Mouse (Mus musculus) yolk sac, embryonic 10.5 days (tissue): Measurements from ENCODE around the gene Akna.

Source experiments
- DNase-seq: peaks from one replicate; pipeline ENCODE4 v3.0.0-alpha.2; 2017; ENCODE audit warnings: low spot score

Akna gene

GRCm38 (mm10) chr4:63403040-63403959, at the start of gene Akna:
Gene Akna (minus strand): TSS chr4:63403354.
- DNase-seq = peak; percentile 80

DNA sequence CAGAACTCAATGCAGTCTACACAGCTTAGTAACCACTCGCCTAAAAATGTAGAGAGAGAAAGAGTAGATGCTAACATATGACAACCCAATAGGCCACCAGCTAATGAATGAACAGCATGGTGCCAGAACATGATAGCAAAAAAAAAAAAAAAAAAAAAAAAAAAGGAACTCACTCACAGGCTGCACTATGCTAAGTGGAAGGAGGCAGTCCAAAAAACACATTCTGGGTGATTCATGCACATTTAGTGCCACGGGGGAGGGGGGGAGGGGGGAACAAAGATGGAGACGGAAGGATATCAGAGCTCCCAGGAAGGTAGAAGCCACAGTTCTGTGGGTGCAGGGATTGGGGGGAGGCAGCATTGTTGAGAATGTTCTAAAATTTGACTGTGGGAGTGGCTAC, 49.4 kb upstream of the Akna start:
- no peak for DNase-seq

DNA sequence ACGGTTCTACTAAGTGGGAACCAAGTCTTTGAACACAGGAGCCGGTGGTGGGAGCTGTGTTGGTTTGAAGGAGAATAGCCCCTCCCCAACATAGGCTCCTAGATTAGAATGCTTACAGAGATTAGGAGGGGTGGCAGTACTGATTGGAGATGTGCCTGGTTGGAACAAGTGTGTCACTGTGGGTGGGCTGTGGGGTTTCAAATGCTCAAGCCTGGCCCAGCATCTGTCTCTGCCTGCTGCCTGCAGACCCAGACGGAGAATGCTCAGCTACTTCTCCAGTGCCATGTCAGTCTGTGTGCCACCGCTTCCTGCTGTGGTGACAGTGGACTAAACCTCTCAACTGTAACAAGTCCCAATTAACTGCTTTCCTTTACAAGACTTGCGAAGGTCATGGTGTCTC, 47.4 kb upstream of the Akna start:
- DNase-seq = no peak

GRCm38 (mm10) chr4:63444362-63445066, 41.4 kb upstream of the Akna start:
- DNase-seq = no peak

- no peak for DNase-seq
Measured at GRCm38 (mm10) chr4:63443101-63443500, 39.9 kb upstream of the Akna start.

DNA sequence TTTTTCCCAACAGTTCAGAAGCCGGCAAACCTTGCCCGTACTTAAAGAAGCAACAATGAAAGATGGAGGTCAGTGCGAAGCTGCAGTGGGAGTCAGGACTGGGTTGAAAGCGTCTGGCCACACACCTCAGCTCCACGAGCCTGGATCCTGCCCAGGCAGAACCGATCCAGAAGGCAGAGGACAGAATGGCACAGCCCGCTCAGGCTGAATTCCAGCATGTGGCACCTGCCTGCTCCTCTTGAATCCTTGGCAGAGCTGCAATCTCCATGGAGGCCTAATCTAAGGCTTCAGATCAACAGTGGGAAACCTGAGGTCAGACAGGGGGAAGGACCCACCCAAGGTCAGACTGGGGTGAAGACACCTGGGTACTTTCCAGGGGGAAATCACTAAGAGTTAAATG, 38.5 kb upstream of the Akna start:
- no peak for DNase-seq

GRCm38 (mm10) chr4:63440262-63440661, 37.1 kb upstream of the Akna start:
- DNase-seq = no peak

- no peak for DNase-seq
Measured at GRCm38 (mm10) chr4:63437968-63438367, 34.8 kb upstream of the Akna start.

- DNase-seq = no peak
Measured at GRCm38 (mm10) chr4:63437119-63437815, 34.1 kb upstream of the Akna start.

DNA sequence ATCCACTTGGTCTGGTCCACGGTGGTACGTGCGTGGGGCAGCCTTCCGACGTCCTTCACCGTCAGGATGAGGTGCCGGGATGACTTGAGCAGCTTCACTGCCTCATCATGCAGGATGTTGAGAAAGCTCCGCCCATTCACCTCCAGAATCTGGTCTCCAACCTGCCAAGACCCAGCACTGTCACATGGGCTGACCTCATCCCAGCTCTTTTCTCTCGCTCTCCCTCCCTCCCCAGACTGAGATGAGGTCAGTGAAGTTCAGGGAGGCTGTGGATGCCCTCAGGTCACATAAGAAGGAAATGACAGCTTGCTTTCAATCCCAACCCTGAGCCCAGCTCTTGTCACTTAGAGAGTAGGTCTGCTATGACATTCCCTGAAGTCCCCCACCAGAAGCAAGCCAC, 32.2 kb upstream of the Akna start:
- DNase-seq = no peak

DNA sequence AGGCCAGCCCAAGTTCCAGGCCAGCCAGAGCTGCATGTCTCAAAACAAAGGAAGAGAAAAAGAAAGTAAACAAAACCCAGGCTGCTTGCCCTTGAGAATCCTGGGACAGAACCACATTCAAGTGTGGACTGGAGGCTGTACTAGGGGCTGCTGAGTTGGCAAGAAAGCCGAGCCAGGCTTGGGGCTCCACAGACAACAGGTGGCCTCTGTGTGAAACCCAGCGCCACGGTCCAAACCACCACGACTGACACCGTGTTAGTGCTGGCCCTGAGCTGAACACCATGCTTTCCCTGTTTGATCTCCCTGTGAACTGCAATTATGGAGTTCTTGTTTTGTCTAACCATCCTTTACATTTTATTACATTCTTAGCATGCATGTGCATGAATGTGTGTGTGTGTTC, 27.9 kb upstream of the Akna start:
- DNase-seq = no peak

DNA sequence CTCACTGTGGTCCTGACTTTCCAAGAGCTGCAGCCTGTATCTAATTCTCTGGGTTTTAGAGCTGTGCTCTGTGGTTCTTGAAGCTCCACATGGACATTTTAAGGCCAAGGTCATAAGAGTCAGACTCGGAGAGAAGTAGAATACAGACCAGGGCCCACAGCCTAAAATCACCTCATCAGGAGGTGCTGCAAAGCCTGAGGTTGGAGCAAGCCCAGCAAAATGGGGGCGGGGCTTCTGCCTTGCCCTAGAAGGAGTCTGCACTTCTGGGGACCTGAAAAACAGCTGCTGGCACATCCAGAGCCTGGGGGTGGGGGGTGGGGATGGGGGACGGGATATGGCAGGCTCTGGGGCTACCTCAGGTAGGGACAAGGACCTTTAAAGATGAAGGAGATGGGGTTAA, 27.2 kb upstream of the Akna start:
- DNase-seq = no peak

GRCm38 (mm10) chr4:63426308-63426707, 23.2 kb upstream of the Akna start:
- no peak for DNase-seq

DNA sequence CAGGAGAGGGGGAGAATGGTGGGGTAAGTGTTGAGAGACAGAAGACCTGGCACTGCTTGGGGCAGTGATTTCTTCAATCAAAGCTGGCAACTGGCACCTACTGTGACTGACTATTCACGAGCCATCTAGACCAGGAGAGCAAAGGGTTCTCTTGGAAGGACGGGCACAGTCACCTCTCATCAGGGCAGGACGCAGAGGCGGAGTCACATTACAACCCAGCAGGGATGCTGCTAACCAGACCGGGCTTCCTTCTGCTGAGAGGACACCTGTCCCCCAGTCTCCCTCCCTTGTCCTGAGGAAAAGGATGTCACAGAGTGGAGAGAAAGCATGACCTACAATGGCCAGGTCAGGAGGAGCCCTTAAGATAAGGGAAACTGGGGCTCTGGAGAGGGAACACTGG, 20.7 kb upstream of the Akna start:
- no peak for DNase-seq

DNA sequence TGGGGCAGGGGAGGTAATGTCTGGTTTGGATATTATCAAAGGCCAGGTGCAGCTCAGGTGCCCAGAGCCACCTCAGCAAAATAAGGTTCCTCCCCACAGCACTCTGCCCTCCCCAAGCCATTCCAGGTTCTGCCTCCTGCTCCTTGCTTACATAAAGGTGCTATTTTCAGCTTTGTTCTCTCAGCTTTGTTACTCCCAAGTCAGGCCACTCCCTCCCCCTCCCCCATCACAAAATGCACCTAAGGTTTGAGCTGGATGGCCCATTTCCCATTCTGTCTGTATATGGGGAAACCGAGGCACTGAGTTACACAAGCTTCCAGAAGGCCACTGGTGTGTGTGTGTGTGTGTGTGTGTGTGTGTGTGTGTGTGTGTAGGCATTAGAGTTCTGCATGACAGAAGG, 20.1 kb upstream of the Akna start:
- no peak for DNase-seq

- no peak for DNase-seq
Measured at GRCm38 (mm10) chr4:63420143-63420920, 17.2 kb upstream of the Akna start.

DNA sequence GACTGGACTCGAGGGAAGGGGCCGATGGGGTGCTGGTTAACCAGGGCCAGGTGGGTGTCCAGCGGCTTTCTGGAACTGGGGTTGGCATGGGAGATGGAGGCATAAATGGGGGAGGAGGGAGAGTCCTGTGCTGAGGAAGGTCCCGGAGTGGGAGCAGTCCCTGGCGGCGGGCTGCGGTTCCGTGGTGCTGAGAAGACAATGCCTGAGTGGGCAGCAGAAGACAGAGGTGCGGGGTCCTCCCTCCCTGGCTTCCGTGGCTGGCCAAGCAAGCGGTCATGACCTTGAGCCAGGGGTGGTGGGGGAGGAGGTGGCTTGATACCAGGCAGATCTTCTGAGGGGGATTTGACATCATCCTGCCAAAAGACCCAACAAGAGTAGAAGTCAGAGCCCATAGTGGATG, 15.1 kb upstream of the Akna start:
- no peak for DNase-seq

- peak; percentile 51 for DNase-seq
Measured at GRCm38 (mm10) chr4:63417318-63417957, 14.3 kb upstream of the Akna start.

DNA sequence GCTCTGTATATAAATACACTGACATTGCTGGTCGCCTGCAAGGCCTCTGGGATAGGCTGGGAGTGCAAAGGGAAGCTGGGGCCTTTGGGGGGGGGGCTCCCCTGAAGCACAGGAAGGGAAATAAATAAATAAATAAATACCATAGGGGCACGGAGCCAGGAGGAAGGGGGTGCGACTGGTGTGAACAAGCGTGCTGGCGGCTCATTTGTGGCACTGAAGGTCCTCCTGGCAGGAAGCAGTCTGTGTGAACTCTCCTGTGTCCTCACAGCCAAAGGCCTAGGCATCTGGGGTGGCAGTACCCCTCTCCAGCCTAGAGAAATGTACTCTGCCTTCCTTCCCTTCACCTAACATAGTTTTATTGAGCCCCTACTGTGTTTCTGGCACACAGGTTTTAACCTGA, 11.8 kb upstream of the Akna start:
- DNase-seq = no peak

DNA sequence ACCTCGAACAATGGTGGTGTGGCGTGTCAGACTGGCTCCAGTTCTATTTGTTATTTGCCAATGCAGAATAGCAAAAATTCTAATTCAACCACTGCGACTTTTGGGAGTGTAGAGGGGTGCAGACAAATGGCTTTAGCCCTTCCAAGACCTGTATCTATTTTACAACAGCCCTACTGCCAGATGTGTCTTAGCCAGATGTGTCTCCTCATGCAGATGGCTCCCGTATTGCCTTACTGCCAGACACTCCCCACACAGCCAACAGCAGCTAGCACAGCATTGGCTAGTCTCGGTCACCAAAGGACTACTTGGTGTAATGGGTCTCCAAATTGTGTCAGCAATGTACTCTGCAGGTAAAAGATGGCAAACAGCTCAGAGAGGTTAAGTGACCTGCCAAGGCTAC, 8.1 kb upstream of the Akna start:
- DNase-seq = no peak

GRCm38 (mm10) chr4:63410583-63410934, 7.4 kb upstream of the Akna start:
- peak; percentile 91 for DNase-seq
